Mouse (Mus musculus): ENCODE measurements around the gene Ralgps1.

GRCm38 (mm10) chr2:33178243-33178932, 192.9 kb downstream of the Ralgps1 start:
- TF ChIP-seq CTCF (IDR thresholded peaks at IDR 0.05; ENCODE audit: borderline replicate concordance, control insufficient read depth, extremely low read depth, insufficient read depth, low read length, poor library complexity) (no peak), POLR2A (IDR thresholded peaks at IDR 0.05; ENCODE audit: control insufficient read depth, extremely low read depth, insufficient read depth, low read length, poor library complexity) (no peak)

Data from thymus, adult 2 months (tissue).